Mouse (Mus musculus) lung, adult 10 weeks (tissue): Measurements from ENCODE around the gene Sucnr1. TPM values are rescaled to one million over a fixed set of nuclear protein-coding genes. Genes with fewer than 3 reads are reported as not detected.

ENCODE experiments used
- polyA plus RNA-seq: library from polyadenylated mRNA; stranded (reverse); fragments of 350-450 nt; fragmentation: Illumina TruSeq; extraction: RNeasy Lipid Tissue Mini Kit (QIAGEN cat#74804); gene quantifications from one replicate; pipeline ENCODE4 v1.2.3, GENCODE M21; 2014; ENCODE audit warnings: low read depth, low replicate concordance; ENCODE audit not compliant: insufficient read depth

Gene Sucnr1
- polyA plus RNA-seq: 0.59 TPM

DNA sequence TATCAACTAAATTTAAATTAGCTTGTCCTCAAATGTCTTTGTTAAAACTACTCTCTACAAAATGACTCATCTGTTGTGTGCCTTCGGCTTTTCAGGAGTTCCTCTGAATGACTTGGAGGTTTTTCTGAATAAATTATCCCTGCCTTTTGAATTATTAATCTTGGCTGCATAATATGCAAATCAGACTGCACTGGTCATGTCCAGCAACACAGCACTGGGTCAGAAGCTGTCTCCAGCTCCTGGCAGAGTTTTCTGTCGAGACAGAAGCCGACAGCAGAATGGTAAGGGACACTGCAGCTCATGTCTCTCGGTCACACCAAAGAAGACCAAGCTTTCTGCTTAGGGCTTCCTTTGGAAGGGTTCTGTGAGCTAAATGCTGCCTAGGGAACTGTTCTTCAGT is at the start of gene Sucnr1:
Gene Sucnr1 (plus strand): TSS at position 222 of the 400 bp plus-strand sequence.

Other genes starting within 250 kb of the Sucnr1 start
- not detected for gene Gm8298, start 220.8 kb upstream of the Sucnr1 start, polyA plus RNA-seq
- gene C130079G13Rik, start 156.7 kb upstream of the Sucnr1 start, polyA plus RNA-seq: not detected
- gene Aadacl2, start 75.1 kb upstream of the Sucnr1 start, polyA plus RNA-seq: not detected
- gene Aadac, start 56.2 kb upstream of the Sucnr1 start, polyA plus RNA-seq: 0.19 TPM